Mouse (Mus musculus) heart, embryonic 16.5 days (tissue): ENCODE data around the gene 7420426K07Rik. TPM values are rescaled to one million over a fixed set of nuclear protein-coding genes. Genes with fewer than 3 reads are reported as not detected.

Experiments
- ATAC-seq: fragments of 200-750 bp; cut with Nextera tagmentation; replicated peaks from 2 replicates; pipeline ENCODE4 v1.8.0; 2017; ENCODE audit warnings: moderate number of reproducible peaks; ENCODE audit not compliant: insufficient read depth, low FRiP score; ENCODE audit errors: extremely low read depth
- H3K27ac ChIP-seq: fragments of 300-500 bp; sonication (generic); 2 replicates; pipeline ENCODE4 v1.5.1; 2014; ENCODE audit warnings: mild to moderate bottlenecking, low read length, control low read depth, moderate library complexity
- H3K27me3 ChIP-seq: fragments of 300-500 bp; sonication (generic); 2 replicates; pipeline ENCODE4 v1.6.1; 2014; ENCODE audit warnings: low read length, mixed read lengths; ENCODE audit not compliant: control insufficient read depth, insufficient read depth
- H3K36me3 ChIP-seq: fragments of 300-500 bp; sonication (generic); 2 replicates; pipeline ENCODE4 v1.6.1; 2014; ENCODE audit not compliant: control insufficient read depth, insufficient read depth
- H3K4me1 ChIP-seq: fragments of 300-500 bp; sonication (generic); 2 replicates; pipeline ENCODE4 v1.6.1; 2014; ENCODE audit warnings: low read length, mixed read lengths; ENCODE audit not compliant: control insufficient read depth, insufficient read depth
- H3K4me2 ChIP-seq: fragments of 300-500 bp; sonication (generic); 2 replicates; pipeline ENCODE4 v1.6.1; 2014; ENCODE audit warnings: low read depth, mild to moderate bottlenecking, control low read depth, low read length
- H3K4me3 ChIP-seq: fragments of 300-500 bp; sonication (generic); 2 replicates; pipeline ENCODE4 v1.5.1; 2014; ENCODE audit warnings: mild to moderate bottlenecking, control low read depth, low read length
- H3K9ac ChIP-seq: fragments of 300-500 bp; sonication (generic); 2 replicates; pipeline ENCODE4 v1.6.1; 2014; ENCODE audit warnings: low read length, control low read depth
- H3K9me3 ChIP-seq: fragments of 300-500 bp; sonication (generic); replicated peaks from 2 replicates; pipeline ENCODE4 v1.6.1; 2016; ENCODE audit warnings: low read length; ENCODE audit not compliant: control insufficient read depth
- WGBS: fragments of 180-500 bp; shearing (Covaris S2); extraction: QIAGEN DNeasy Blood & Tissue Kit; methylation state at CpG from one replicate; pipeline ENCODE4 v1.1.7; 2014; 5-methylcytosine and 5-hydroxymethylcytosine counted together
- polyA plus RNA-seq: library from polyadenylated mRNA; unstranded; fragments of >200 nt; fragmentation: Nextera tagmentation; extraction: Ambion mirVana; gene quantifications from 2 replicates; pipeline ENCODE4 v1.2.1, GENCODE M21; 2015

The 7420426K07Rik gene
- polyA plus RNA-seq, 1 experiment from 2014 or later, result not detected

DNA sequence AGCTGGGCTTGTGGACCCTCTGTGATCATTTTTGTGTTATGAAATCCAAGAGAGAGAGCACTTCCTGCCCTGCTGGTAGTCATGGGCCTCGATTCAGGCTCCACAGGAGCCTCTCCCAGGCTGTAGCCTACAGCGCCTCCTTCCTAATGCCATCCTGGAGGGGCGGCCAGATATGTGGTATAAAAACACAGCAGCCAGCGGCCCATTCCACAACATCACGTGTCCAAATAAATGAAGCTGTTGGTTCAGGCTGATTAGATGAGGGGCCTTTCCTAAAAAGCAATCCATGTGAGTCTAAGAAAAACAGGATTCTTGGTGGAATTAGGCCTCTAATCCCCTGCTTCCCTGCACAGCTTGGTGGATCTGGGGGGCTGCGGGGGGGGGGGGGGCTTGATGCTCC, 30.0 kb downstream of the 7420426K07Rik start:
- Histone ChIP-seq H3K4me1 (no peaks in the 10 kb centered on the region), H3K4me3 (no peak overlapping the region), H3K4me2 (no peak overlapping the region), H3K27me3 (no peaks in the 10 kb centered on the region; the same call in 1 of the 2 replicates), H3K36me3 (no peaks in the 10 kb centered on the region), H3K9ac (no peak overlapping the region), H3K27ac (no peak overlapping the region), H3K9me3 (peaks cover 4% of the 10 kb centered on the region; the same call in 1 of the 2 replicates)
- no peak for ATAC-seq
- WGBS, result 35% methylated on average over 6 of the region's 6 CpGs

DNA sequence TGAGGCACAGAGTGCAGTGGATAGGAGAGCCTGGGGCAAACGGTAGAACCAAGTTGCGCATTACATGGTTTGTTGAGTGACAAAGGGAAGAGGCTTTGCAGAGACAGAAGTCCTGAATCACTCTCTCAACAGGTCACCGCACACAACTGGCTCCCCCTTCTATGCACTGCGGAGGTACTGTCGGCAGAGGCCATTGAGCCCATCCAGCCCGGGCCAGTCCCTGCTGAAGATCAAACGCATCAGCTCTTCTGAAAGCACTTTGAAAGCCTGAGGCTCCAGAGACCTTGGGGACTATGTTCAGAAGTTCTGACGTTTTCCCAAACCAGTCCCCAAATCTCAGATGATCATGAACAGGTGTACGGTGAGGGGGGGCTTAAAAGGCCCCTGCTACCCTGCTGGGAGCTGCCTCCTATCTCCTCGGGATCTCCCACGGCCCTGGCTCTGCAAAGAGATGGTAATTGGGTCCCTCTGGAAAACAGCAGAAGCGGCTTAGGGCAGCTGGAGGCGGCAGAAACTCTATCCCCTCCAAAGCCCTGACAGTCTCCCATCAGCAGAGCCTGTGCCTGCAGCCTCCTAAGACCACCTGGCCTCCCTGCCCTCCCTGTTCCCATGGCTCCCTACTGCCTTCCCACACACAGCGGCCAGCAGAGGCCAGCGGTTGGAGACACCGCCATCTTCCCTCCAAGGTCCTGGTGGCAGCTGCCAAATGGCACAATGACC, 32.4 kb downstream of the 7420426K07Rik start:
- H3K9me3 ChIP-seq, result no peaks in the 10 kb centered on the region
- H3K9ac ChIP-seq, result no peak overlapping the region
- WGBS, result 26% methylated on average over 16 of the region's 16 CpGs
- no peak overlapping the region for H3K27ac ChIP-seq
- H3K4me2 ChIP-seq, result no peak overlapping the region
- H3K4me1 ChIP-seq, result no peaks in the 10 kb centered on the region
- no peak overlapping the region for H3K4me3 ChIP-seq
- ATAC-seq, result no peak
- H3K36me3 ChIP-seq, result no peaks in the 10 kb centered on the region
- no peaks in the 10 kb centered on the region; the same call in 1 of the 2 replicates for H3K27me3 ChIP-seq

DNA sequence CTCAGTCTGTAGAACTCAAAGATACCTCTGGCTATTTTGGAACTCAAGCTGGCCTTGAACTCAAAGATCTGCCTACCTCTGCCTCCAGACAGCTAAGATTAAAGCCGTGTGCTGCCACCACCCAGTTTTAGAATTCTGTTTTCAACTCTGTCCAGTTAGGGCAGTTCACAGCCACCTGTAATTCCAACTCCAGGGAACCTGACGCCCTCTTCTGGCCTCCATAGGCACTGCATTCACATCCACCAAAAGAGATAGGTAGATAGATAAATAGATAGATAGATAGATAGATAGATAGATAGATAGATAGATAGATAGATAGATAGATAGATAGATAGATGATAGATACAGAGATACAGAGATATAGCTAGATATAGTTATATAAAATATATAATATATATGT, 36.4 kb downstream of the 7420426K07Rik start:
- 16% methylated on average over 2 of the region's 2 CpGs for WGBS
- Histone ChIP-seq H3K36me3 (no peaks in the 10 kb centered on the region), H3K27ac (no peak overlapping the region), H3K9ac (no peak overlapping the region), H3K4me3 (no peak overlapping the region), H3K9me3 (no peaks in the 10 kb centered on the region), H3K4me1 (no peaks in the 10 kb centered on the region), H3K4me2 (no peak overlapping the region), H3K27me3 (no peaks in the 10 kb centered on the region; the same call in 1 of the 2 replicates)
- no peak for ATAC-seq

DNA sequence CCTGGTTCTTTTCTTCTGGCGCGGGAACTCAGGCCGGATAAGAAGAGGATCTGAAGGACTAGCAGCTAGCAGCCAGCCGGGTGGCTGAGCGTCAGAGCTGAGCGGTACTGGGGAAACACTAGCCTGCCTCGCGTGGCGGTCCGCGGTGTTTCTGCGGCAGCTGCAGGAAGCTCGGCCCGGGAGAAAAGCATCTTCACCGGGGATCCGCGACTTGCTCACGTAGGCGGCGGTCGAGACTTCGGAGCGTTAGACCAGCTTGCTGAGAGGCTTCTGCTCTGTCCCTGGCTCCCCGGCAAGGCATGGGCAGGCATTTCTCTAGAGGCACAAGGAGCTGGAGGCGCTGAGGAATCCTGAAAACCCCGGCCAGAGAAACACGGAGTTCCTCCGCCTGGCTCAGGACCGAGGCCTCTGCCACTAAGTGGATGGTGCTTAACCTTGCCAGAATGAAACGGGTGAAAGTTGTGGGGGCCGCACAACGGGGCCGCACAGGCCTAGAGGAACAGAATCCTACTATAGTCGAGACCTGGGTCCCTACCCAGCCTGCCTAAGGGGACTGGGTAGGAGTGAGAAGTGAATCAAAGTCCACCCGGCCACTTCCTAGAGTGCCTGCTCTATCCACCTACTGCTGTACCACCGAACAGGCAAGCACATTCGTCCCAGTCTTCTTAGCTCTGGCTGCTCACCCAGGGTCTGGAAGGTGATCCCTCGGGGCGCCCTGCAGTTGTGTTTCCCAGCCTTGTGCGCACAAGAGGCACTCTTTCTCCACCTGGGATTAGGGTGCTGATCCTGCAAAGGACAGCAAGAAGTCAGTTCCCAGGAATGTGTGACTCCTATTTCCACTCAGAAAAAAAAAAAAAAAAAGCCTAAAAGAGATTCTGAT, 49.5 kb downstream of the 7420426K07Rik start:
- no peak overlapping the region for H3K27ac ChIP-seq
- under 1% methylated on average over 40 of the region's 40 CpGs for WGBS
- H3K4me1 ChIP-seq, result peaks cover 21% of the 10 kb centered on the region
- no peak for ATAC-seq
- H3K9ac ChIP-seq, result no peak overlapping the region
- peaks cover 79% of the 10 kb centered on the region for H3K27me3 ChIP-seq
- no peaks in the 10 kb centered on the region for H3K9me3 ChIP-seq
- H3K36me3 ChIP-seq, result no peaks in the 10 kb centered on the region
- H3K4me3 ChIP-seq, result peak overlapping the region; percentile 9
- H3K4me2 ChIP-seq, result peak overlapping the region; percentile 26; the same call in 1 of the 2 replicates

DNA sequence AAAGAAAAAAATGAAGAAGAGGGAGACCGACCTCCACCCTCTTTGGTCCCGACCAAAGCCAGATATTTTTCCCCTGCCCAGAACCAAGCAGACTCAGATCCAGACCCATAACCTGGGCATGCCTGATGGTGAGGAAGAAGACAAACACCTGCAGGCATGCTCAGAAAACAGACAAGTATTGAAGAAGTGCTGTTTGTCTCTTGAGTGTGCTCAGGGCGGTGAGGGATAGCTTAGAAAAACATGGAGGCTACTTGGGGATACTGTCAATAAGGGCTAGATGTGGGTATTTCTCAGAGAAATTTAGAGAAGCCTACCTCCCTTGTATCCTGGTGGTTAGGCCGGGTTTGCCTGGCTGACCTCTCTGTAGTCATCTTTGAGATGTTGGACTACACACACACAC, 50.4 kb downstream of the 7420426K07Rik start:
- Histone ChIP-seq H3K9ac (no peak overlapping the region), H3K27ac (no peak overlapping the region), H3K4me3 (no peak overlapping the region), H3K9me3 (no peaks in the 10 kb centered on the region), H3K4me1 (peaks cover 21% of the 10 kb centered on the region), H3K27me3 (peaks cover 76% of the 10 kb centered on the region), H3K4me2 (no peak overlapping the region), H3K36me3 (no peaks in the 10 kb centered on the region)
- no peak for ATAC-seq
- 3% methylated on average over 4 of the region's 4 CpGs for WGBS

DNA sequence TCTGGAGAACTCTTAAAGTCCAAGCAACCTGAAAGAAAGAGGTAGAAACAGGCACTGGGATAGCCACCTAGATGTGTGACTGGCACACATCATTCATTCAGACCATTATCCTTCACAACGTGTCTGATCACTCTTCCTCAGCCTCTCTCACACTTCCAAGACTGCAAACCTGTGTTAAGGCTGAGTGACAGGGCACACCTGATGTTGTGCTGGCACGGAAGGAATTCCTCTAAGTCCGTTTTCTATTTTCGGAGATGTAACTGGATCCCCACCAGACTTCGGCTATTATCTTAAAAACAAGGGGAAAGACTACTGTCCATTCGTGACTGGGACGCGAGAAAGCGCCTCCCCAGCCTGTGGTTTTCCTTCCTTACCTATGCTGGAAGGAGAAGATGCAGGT, 50.9 kb downstream of the 7420426K07Rik start:
- WGBS, result 2% methylated on average over 9 of the region's 9 CpGs
- H3K9me3 ChIP-seq, result no peaks in the 10 kb centered on the region
- ATAC-seq, result no peak
- peaks cover 21% of the 10 kb centered on the region for H3K4me1 ChIP-seq
- H3K4me2 ChIP-seq, result no peak overlapping the region
- no peaks in the 10 kb centered on the region for H3K36me3 ChIP-seq
- H3K4me3 ChIP-seq, result no peak overlapping the region
- H3K9ac ChIP-seq, result no peak overlapping the region
- no peak overlapping the region for H3K27ac ChIP-seq
- peaks cover 77% of the 10 kb centered on the region for H3K27me3 ChIP-seq

Other genes starting within 250 kb of the 7420426K07Rik start
- not detected in 2 replicates for gene Prr23a1, start 60.6 kb upstream of the 7420426K07Rik start, polyA plus RNA-seq
- gene Prr23a2, start 46.6 kb upstream of the 7420426K07Rik start, polyA plus RNA-seq, result not detected in 2 replicates
- gene Prr23a3, start 38.4 kb upstream of the 7420426K07Rik start, polyA plus RNA-seq, result not detected in 2 replicates
- 0.05 TPM in 1 of 2 replicates, not detected in the other for gene Foxl2, start 52.2 kb downstream of the 7420426K07Rik start, polyA plus RNA-seq
- 25.4 and 32.5 TPM in 2 replicates for gene Faim, start 83.3 kb downstream of the 7420426K07Rik start, polyA plus RNA-seq
- 0.12 and 0.45 TPM in 2 replicates for gene Gm1123, start 132.6 kb downstream of the 7420426K07Rik start, polyA plus RNA-seq
- 0.98 and 1.5 TPM in 2 replicates for gene Pik3cb, start 237.5 kb downstream of the 7420426K07Rik start, polyA plus RNA-seq